Mouse (Mus musculus): ENCODE data around the gene Dlg2. TPM values are rescaled to one million over a fixed set of nuclear protein-coding genes. Genes with fewer than 3 reads are reported as not detected.

Gene Dlg2
- polyA plus RNA-seq, 1 experiment, result 0.85 TPM

- no peaks in the 10 kb centered on the region for H3K27me3 ChIP-seq (ENCODE audit: control insufficient read depth, insufficient read depth, low read length, poor library complexity, severe bottlenecking)
- no peak overlapping the region for H3K9ac ChIP-seq (ENCODE audit: low read depth, poor library complexity, severe bottlenecking)
- no peaks in the 10 kb centered on the region for H3K9me3 ChIP-seq (replicated peaks; ENCODE audit: control insufficient read depth, insufficient read depth, low read length, poor library complexity, severe bottlenecking)
- no peaks in the 10 kb centered on the region for H3K36me3 ChIP-seq (ENCODE audit: control insufficient read depth, insufficient read depth, low read length, poor library complexity, severe bottlenecking)
- TF ChIP-seq POLR2A (IDR thresholded peaks at IDR 0.05; ENCODE audit: insufficient read depth, low read length) (no peak), CTCF (IDR thresholded peaks at IDR 0.05; ENCODE audit: low read depth, low read length) (no peak), EP300 (IDR thresholded peaks at IDR 0.05; ENCODE audit: insufficient read depth, low read depth, low read length) (no peak)
- H3K4me3 ChIP-seq (ENCODE audit: low read depth, low read length), result no peak overlapping the region
- H3K4me1 ChIP-seq (ENCODE audit: control insufficient read depth, insufficient read depth, low read length), result no peaks in the 10 kb centered on the region
- no peak overlapping the region for H3K27ac ChIP-seq (ENCODE audit: insufficient read depth, low read length)
Measured at GRCm38 (mm10) chr7:91778673-91779072, 1302.2 kb downstream of the Dlg2 start.

GRCm38 (mm10) chr7:91784617-91785016 lies 1308.1 kb downstream of the Dlg2 start:
- TF ChIP-seq CTCF (IDR thresholded peaks at IDR 0.05; ENCODE audit: low read depth, low read length) (no peak), EP300 (IDR thresholded peaks at IDR 0.05; ENCODE audit: insufficient read depth, low read depth, low read length) (no peak), POLR2A (IDR thresholded peaks at IDR 0.05; ENCODE audit: insufficient read depth, low read length) (no peak)
- Histone ChIP-seq H3K27me3 (ENCODE audit: control insufficient read depth, insufficient read depth, low read length, poor library complexity, severe bottlenecking) (no peaks in the 10 kb centered on the region), H3K9me3 (replicated peaks; ENCODE audit: control insufficient read depth, insufficient read depth, low read length, poor library complexity, severe bottlenecking) (no peaks in the 10 kb centered on the region), H3K36me3 (ENCODE audit: control insufficient read depth, insufficient read depth, low read length, poor library complexity, severe bottlenecking) (no peaks in the 10 kb centered on the region), H3K4me1 (ENCODE audit: control insufficient read depth, insufficient read depth, low read length) (no peaks in the 10 kb centered on the region), H3K27ac (ENCODE audit: insufficient read depth, low read length) (no peak overlapping the region), H3K4me3 (ENCODE audit: low read depth, low read length) (no peak overlapping the region), H3K9ac (ENCODE audit: low read depth, poor library complexity, severe bottlenecking) (no peak overlapping the region)

- TF ChIP-seq CTCF (IDR thresholded peaks at IDR 0.05; ENCODE audit: low read depth, low read length), result no peak
- TF ChIP-seq EP300 (IDR thresholded peaks at IDR 0.05; ENCODE audit: insufficient read depth, low read depth, low read length), result no peak
- TF ChIP-seq POLR2A (IDR thresholded peaks at IDR 0.05; ENCODE audit: insufficient read depth, low read length), result no peak
- no peaks in the 10 kb centered on the region for H3K27me3 ChIP-seq (ENCODE audit: control insufficient read depth, insufficient read depth, low read length, poor library complexity, severe bottlenecking)
- no peaks in the 10 kb centered on the region for H3K9me3 ChIP-seq (replicated peaks; ENCODE audit: control insufficient read depth, insufficient read depth, low read length, poor library complexity, severe bottlenecking)
- H3K4me3 ChIP-seq (ENCODE audit: low read depth, low read length), result no peak overlapping the region
- no peaks in the 10 kb centered on the region for H3K4me1 ChIP-seq (ENCODE audit: control insufficient read depth, insufficient read depth, low read length)
- no peak overlapping the region for H3K27ac ChIP-seq (ENCODE audit: insufficient read depth, low read length)
- H3K36me3 ChIP-seq (ENCODE audit: control insufficient read depth, insufficient read depth, low read length, poor library complexity, severe bottlenecking), result no peaks in the 10 kb centered on the region
- H3K9ac ChIP-seq (ENCODE audit: low read depth, poor library complexity, severe bottlenecking), result no peak overlapping the region
Measured at GRCm38 (mm10) chr7:91785445-91785844, 1309.0 kb downstream of the Dlg2 start.

GRCm38 (mm10) chr7:91785871-91786270 lies 1309.4 kb downstream of the Dlg2 start:
- H3K4me3 ChIP-seq (ENCODE audit: low read depth, low read length), result no peak overlapping the region
- no peak overlapping the region for H3K9ac ChIP-seq (ENCODE audit: low read depth, poor library complexity, severe bottlenecking)
- TF ChIP-seq POLR2A (IDR thresholded peaks at IDR 0.05; ENCODE audit: insufficient read depth, low read length) (no peak), CTCF (IDR thresholded peaks at IDR 0.05; ENCODE audit: low read depth, low read length) (no peak), EP300 (IDR thresholded peaks at IDR 0.05; ENCODE audit: insufficient read depth, low read depth, low read length) (no peak)
- no peaks in the 10 kb centered on the region for H3K27me3 ChIP-seq (ENCODE audit: control insufficient read depth, insufficient read depth, low read length, poor library complexity, severe bottlenecking)
- H3K4me1 ChIP-seq (ENCODE audit: control insufficient read depth, insufficient read depth, low read length), result no peaks in the 10 kb centered on the region
- no peak overlapping the region for H3K27ac ChIP-seq (ENCODE audit: insufficient read depth, low read length)
- H3K9me3 ChIP-seq (replicated peaks; ENCODE audit: control insufficient read depth, insufficient read depth, low read length, poor library complexity, severe bottlenecking), result no peaks in the 10 kb centered on the region
- no peaks in the 10 kb centered on the region for H3K36me3 ChIP-seq (ENCODE audit: control insufficient read depth, insufficient read depth, low read length, poor library complexity, severe bottlenecking)

- Histone ChIP-seq H3K27ac (ENCODE audit: insufficient read depth, low read length) (no peak overlapping the region), H3K27me3 (ENCODE audit: control insufficient read depth, insufficient read depth, low read length, poor library complexity, severe bottlenecking) (no peaks in the 10 kb centered on the region), H3K36me3 (ENCODE audit: control insufficient read depth, insufficient read depth, low read length, poor library complexity, severe bottlenecking) (no peaks in the 10 kb centered on the region), H3K9me3 (replicated peaks; ENCODE audit: control insufficient read depth, insufficient read depth, low read length, poor library complexity, severe bottlenecking) (no peaks in the 10 kb centered on the region), H3K4me1 (ENCODE audit: control insufficient read depth, insufficient read depth, low read length) (no peaks in the 10 kb centered on the region), H3K9ac (ENCODE audit: low read depth, poor library complexity, severe bottlenecking) (no peak overlapping the region), H3K4me3 (ENCODE audit: low read depth, low read length) (no peak overlapping the region)
- TF ChIP-seq EP300 (IDR thresholded peaks at IDR 0.05; ENCODE audit: insufficient read depth, low read depth, low read length) (no peak), POLR2A (IDR thresholded peaks at IDR 0.05; ENCODE audit: insufficient read depth, low read length) (no peak), CTCF (IDR thresholded peaks at IDR 0.05; ENCODE audit: low read depth, low read length) (no peak)
Measured at GRCm38 (mm10) chr7:91790949-91791564, 1314.6 kb downstream of the Dlg2 start.

GRCm38 (mm10) chr7:91806632-91807031 lies 1330.2 kb downstream of the Dlg2 start:
- Histone ChIP-seq H3K9ac (ENCODE audit: low read depth, poor library complexity, severe bottlenecking) (no peak overlapping the region), H3K36me3 (ENCODE audit: control insufficient read depth, insufficient read depth, low read length, poor library complexity, severe bottlenecking) (no peaks in the 10 kb centered on the region)
- TF ChIP-seq CTCF (IDR thresholded peaks at IDR 0.05; ENCODE audit: low read depth, low read length), result no peak
- no peak for TF ChIP-seq POLR2A (IDR thresholded peaks at IDR 0.05; ENCODE audit: insufficient read depth, low read length)
- TF ChIP-seq EP300 (IDR thresholded peaks at IDR 0.05; ENCODE audit: insufficient read depth, low read depth, low read length), result no peak

More at GRCm38 (mm10) chr7:91806632-91807031, 1330.2 kb downstream of the Dlg2 start:
- Histone ChIP-seq H3K9me3 (replicated peaks; ENCODE audit: control insufficient read depth, insufficient read depth, low read length, poor library complexity, severe bottlenecking) (no peaks in the 10 kb centered on the region), H3K4me1 (ENCODE audit: control insufficient read depth, insufficient read depth, low read length) (no peaks in the 10 kb centered on the region), H3K27me3 (ENCODE audit: control insufficient read depth, insufficient read depth, low read length, poor library complexity, severe bottlenecking) (no peaks in the 10 kb centered on the region), H3K27ac (ENCODE audit: insufficient read depth, low read length) (no peak overlapping the region), H3K4me3 (ENCODE audit: low read depth, low read length) (no peak overlapping the region)

All from ES-Bruce4 (cell line).